Mouse (Mus musculus): ENCODE measurements around the gene Tbc1d20. TPM values are rescaled to one million over a fixed set of nuclear protein-coding genes. Genes with fewer than 3 reads are reported as not detected.

Tbc1d20 gene
- total and polyA plus RNA-seq, 2 experiments from 2014 or later: 26.9 to 57.1 TPM

DNA sequence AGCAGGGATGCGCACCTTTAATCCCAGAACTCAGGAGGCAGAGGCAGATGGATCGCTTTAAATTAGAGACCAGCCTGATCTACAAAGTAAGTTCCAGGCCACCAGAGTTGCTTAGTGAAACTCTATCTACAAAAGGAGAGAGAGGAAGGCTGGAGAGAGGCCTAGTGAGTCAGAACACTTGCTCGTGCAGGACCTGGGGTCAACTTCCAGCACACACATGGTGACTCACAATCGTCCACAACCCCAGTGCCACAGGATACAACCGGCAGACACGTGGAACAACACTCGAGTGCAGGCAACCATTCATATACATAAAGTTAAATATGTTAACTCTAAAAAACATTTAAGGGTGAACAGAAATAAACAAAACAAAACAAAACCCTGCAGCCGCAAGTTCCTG lies 33.0 kb downstream of the Tbc1d20 start:
- 90% methylated on average over 8 of the region's 8 CpGs for WGBS
- Histone ChIP-seq H3K4me1 (ENCODE audit: insufficient read depth, low read length) (peaks cover 9% of the 10 kb centered on the region), H3K27ac (ENCODE audit: low read depth, low read length) (no peak overlapping the region), H3K9me3 (ENCODE audit: low read length) (no peaks in the 10 kb centered on the region), H3K4me3 (ENCODE audit: low read depth, low read length) (no peak overlapping the region), H3K27me3 (ENCODE audit: insufficient read depth, low read length) (no peaks in the 10 kb centered on the region), H3K36me3 (ENCODE audit: insufficient read depth, low read length) (peaks cover 61% of the 10 kb centered on the region), H3K9ac (replicated peaks; ENCODE audit: low read length, poor library complexity, severe bottlenecking) (no peak overlapping the region), H3K4me2 (ENCODE audit: low read depth, low read length, poor library complexity, severe bottlenecking) (no peak overlapping the region)
- TF ChIP-seq CTCF (IDR thresholded peaks at IDR 0.05): no peak
- DNase-seq (ENCODE audit: low spot score): no peak
- no peak for ATAC-seq (ENCODE audit: low FRiP score)

DNA sequence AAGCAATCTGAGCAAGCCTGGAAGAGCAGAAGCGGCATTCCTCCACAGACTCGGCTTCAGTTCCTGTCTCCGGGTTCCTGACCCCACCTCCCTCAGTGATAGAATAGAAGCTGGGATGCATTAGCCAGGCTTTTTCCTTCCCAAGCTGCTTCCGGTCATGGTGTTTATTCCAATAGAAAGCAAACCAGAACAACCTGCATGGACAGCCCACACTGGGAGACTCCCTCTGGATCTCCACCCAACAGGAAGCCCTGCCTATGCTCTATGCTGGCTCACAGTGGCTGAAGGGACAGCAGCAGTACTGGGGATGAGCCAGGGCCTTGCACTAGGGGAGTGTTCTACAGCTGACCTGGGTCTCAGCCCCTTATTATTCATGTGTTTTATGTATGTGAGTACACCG lies 34.4 kb downstream of the Tbc1d20 start:
- Histone ChIP-seq H3K4me3 (ENCODE audit: low read depth, low read length) (no peak overlapping the region), H3K27ac (ENCODE audit: low read depth, low read length) (no peak overlapping the region), H3K9ac (replicated peaks; ENCODE audit: low read length, poor library complexity, severe bottlenecking) (no peak overlapping the region), H3K36me3 (ENCODE audit: insufficient read depth, low read length) (peaks cover 49% of the 10 kb centered on the region), H3K27me3 (ENCODE audit: insufficient read depth, low read length) (no peaks in the 10 kb centered on the region), H3K4me1 (ENCODE audit: insufficient read depth, low read length) (peaks cover 9% of the 10 kb centered on the region), H3K9me3 (ENCODE audit: low read length) (no peaks in the 10 kb centered on the region), H3K4me2 (ENCODE audit: low read depth, low read length, poor library complexity, severe bottlenecking) (no peak overlapping the region)
- 81% methylated on average over 5 of the region's 5 CpGs for WGBS
- DNase-seq (ENCODE audit: low spot score) (no peak), ATAC-seq (ENCODE audit: low FRiP score) (no peak)
- no peak for TF ChIP-seq CTCF (IDR thresholded peaks at IDR 0.05)

DNA sequence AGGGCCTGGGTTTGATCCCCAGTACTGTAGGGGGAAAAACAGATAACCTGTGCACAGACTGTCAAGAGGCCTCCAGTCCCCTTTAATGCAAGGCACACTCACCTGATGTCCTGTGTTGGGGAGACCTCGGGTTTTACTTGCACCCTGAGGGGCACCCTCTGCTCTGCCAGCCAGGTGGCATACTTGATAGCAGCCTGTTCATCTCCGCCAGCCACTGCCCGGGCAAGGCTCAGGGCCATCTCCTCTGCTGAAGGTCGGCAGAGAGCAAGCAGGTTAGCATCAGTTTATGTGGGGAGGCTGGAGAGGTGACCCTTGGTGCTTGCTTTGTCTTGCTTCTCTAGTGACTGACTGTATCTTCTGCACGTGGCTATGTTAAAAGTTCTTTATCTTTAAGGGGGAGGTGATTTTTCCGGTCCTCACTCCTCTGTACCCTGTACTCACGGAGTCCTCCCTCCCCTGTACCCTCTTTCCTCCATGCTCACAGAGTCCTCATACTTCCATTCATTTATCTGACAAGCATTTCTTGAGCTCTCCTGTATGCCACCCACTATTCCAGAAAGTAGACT lies 37.3 kb downstream of the Tbc1d20 start:
- no peak for ATAC-seq (ENCODE audit: low FRiP score)
- H3K27me3 ChIP-seq (ENCODE audit: insufficient read depth, low read length): no peaks in the 10 kb centered on the region
- H3K9ac ChIP-seq (replicated peaks; ENCODE audit: low read length, poor library complexity, severe bottlenecking): no peak overlapping the region
- WGBS: 74% methylated on average over 7 of the region's 7 CpGs
- peaks cover 9% of the 10 kb centered on the region for H3K4me1 ChIP-seq (ENCODE audit: insufficient read depth, low read length)
- peaks cover 24% of the 10 kb centered on the region for H3K36me3 ChIP-seq (ENCODE audit: insufficient read depth, low read length)
- H3K27ac ChIP-seq (ENCODE audit: low read depth, low read length): no peak overlapping the region
- no peak overlapping the region for H3K4me3 ChIP-seq (ENCODE audit: low read depth, low read length)
- no peak for DNase-seq (ENCODE audit: low spot score)
- H3K9me3 ChIP-seq (ENCODE audit: low read length): no peaks in the 10 kb centered on the region
- peak overlapping the region; percentile 87 for H3K4me2 ChIP-seq (ENCODE audit: low read depth, low read length, poor library complexity, severe bottlenecking)
- TF ChIP-seq CTCF (IDR thresholded peaks at IDR 0.05): no peak

DNA sequence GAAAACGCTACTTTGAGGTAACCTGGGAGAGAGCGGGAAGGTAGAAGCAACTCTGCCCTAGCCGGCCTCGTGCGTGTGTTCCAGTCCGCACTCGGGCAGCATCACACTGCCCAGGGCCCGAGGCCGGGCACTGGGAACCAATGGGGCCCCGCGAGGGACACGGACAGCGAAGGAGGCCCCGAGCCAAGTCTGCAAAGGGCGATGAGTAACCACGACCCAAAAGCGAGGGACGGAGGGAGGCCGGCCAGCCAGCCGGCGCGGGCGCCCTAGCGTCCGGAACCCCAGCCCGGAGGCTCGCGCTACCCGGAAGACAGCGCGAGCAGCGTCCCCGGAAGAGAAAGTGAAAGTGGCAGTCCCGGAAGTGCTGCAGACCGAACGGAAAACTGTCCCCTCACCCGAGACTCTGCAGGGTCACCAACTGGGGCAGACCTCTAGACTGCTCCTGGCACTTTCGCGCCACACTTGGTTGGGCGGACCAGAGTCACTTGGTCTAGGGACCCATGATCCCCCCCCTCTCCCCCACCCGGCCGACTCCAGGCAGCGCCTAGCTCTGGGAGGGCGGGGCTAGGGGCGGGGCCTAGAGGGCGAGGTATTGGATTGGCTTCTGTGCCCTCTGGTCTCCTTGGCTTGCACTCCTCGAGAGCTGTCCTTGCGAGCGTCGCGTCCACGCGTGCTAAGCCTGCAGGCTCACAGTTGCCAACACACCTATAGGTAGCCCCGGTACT lies 38.6 kb downstream of the Tbc1d20 start, which contains the start of gene Rbck1:
Gene Rbck1, minus strand, starts transcription at position 553 of the 725 bp plus-strand sequence.
- H3K4me2 ChIP-seq (ENCODE audit: low read depth, low read length, poor library complexity, severe bottlenecking): peak within 1 kb of the TSS; percentile 87
- peak; percentile 96 for DNase-seq (ENCODE audit: low spot score)
- peak within 1 kb of the TSS; percentile 79 for H3K27ac ChIP-seq (ENCODE audit: low read depth, low read length)
- peak within 1 kb of the TSS; percentile 89 for H3K9ac ChIP-seq (replicated peaks; ENCODE audit: low read length, poor library complexity, severe bottlenecking)
- no peaks in the 10 kb centered on the region for H3K9me3 ChIP-seq (ENCODE audit: low read length)
- peaks cover 9% of the 10 kb centered on the region for H3K4me1 ChIP-seq (ENCODE audit: insufficient read depth, low read length)
- H3K4me3 ChIP-seq (ENCODE audit: low read depth, low read length): peak within 1 kb of the TSS; percentile 89
- under 1% methylated on average over 54 of the region's 54 CpGs for WGBS
- ATAC-seq (ENCODE audit: low FRiP score): peak; percentile 96
- peaks cover 11% of the 10 kb centered on the region for H3K36me3 ChIP-seq (ENCODE audit: insufficient read depth, low read length)
- 0 out of 2 replicates have a peak, but pooled peaks have one; percentile 1 for TF ChIP-seq CTCF (IDR thresholded peaks at IDR 0.05)
- no peaks in the 10 kb centered on the region for H3K27me3 ChIP-seq (ENCODE audit: insufficient read depth, low read length)

DNA sequence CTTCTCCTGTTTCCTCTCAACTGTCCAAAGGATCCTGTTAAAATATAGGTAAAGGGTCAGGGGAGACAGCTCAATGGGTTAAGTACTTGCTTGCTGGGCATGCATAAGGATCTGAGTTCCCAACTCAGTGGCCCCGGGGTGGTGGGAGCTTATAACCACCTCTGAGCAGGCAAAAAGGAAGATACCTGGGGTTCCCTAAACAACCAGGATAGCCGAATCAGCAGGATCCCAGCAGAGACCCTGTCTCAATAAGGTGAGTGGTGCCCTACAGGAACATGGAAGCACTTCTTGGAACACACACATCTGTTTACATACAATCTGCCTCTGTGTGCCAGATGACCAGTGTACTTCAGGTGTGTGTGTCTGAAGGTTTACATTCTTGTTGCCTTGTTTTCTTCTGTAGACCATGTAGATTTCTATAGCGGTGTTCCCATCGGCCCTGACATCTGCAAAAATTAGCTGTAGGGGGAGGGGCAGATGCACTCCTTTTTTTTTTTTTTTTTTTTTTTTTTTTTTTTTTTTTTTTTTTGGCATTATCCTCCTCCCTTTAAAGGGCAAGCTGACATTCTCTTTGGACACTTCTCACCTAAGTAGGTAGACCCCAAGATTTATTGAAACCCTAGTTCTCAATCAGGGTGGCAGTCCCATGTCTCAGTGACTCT lies 39.8 kb downstream of the Tbc1d20 start:
- 80% methylated on average over 4 of the region's 4 CpGs for WGBS
- Histone ChIP-seq H3K9ac (replicated peaks; ENCODE audit: low read length, poor library complexity, severe bottlenecking) (no peak overlapping the region), H3K27me3 (ENCODE audit: insufficient read depth, low read length) (no peaks in the 10 kb centered on the region), H3K27ac (ENCODE audit: low read depth, low read length) (no peak overlapping the region), H3K4me2 (ENCODE audit: low read depth, low read length, poor library complexity, severe bottlenecking) (no peak overlapping the region), H3K9me3 (ENCODE audit: low read length) (no peaks in the 10 kb centered on the region), H3K36me3 (ENCODE audit: insufficient read depth, low read length) (peaks cover 8% of the 10 kb centered on the region; the same call in 1 of the 2 replicates), H3K4me3 (ENCODE audit: low read depth, low read length) (no peak overlapping the region), H3K4me1 (ENCODE audit: insufficient read depth, low read length) (peaks cover 9% of the 10 kb centered on the region)
- no peak for TF ChIP-seq CTCF (IDR thresholded peaks at IDR 0.05)
- DNase-seq (ENCODE audit: low spot score): no peak
- ATAC-seq (ENCODE audit: low FRiP score): no peak

All from midbrain, postnatal 0 days (tissue).